Mouse (Mus musculus) CH12.LX (cell line): ENCODE data around the gene Sdccag8.

Experiments used
- JUN ChIP-seq: IDR thresholded peaks from 2 replicates; pipeline ENCODE4 v1.6.1; 2011; ENCODE audit warnings: low read depth, mild to moderate bottlenecking, low read length, improper control_type of control experiment, moderate library complexity; ENCODE audit not compliant: insufficient read depth
- NELFE ChIP-seq: IDR thresholded peaks from 2 replicates; pipeline ENCODE4 v1.6.1; 2011; ENCODE audit warnings: low read depth, low read length, improper control_type of control experiment
- POLR2A ChIP-seq: IDR thresholded peaks from 2 replicates; pipeline ENCODE4 v1.6.1; 2011; ENCODE audit warnings: low read depth, mild to moderate bottlenecking, improper control_type of control experiment, low read length
- SMC3 ChIP-seq: IDR thresholded peaks from 2 replicates; pipeline ENCODE4 v1.6.1; 2011; ENCODE audit warnings: low read depth, low read length, improper control_type of control experiment
- USF1 ChIP-seq: IDR thresholded peaks from 2 replicates; pipeline ENCODE4 v1.6.1; 2014; ENCODE audit warnings: low read depth, mild to moderate bottlenecking, inconsistent platforms, low read length, improper control_type of control experiment
- ZC3H11A ChIP-seq: IDR thresholded peaks from 2 replicates; pipeline ENCODE4 v1.6.1; 2012; ENCODE audit warnings: low read depth, mild to moderate bottlenecking, inconsistent platforms, low read length, improper control_type of control experiment

- TF ChIP-seq POLR2A (no peak), SMC3 (no peak), USF1 (no peak), ZC3H11A (no peak), NELFE (no peak), JUN (no peak)
These were observed 202.3 kb downstream of the Sdccag8 start for GRCm38 (mm10) chr1:177016729-177017128.
